Mouse (Mus musculus): ENCODE results near the gene Htr7.

Gene Htr7

GRCm38 (mm10) chr19:35957656-35958055 lies 99.7 kb downstream of the Htr7 start:
- no peak for DNase-seq (ENCODE audit: low spot score in 2 of 2)

DNA sequence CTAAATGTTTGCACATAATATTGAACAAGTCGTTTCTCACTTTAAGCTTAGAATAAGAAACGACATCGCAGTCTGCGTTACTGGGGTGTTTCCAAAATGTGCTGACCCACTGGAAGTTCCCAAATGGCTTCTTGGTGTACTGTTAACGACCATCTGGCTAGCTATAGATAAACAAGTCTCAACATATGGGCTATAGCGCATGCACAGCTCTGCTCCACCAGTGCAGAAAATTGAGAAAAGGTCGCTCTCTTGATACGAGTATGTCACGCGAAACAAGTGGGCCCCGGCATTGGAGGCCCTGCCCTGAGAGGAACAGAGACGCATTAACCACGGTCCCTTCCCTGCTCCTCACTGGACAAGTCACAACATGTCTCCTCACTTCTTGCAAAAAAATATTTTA lies 101.6 kb downstream of the Htr7 start:
- no peak for DNase-seq (ENCODE audit: low spot score in 2 of 2)

DNA sequence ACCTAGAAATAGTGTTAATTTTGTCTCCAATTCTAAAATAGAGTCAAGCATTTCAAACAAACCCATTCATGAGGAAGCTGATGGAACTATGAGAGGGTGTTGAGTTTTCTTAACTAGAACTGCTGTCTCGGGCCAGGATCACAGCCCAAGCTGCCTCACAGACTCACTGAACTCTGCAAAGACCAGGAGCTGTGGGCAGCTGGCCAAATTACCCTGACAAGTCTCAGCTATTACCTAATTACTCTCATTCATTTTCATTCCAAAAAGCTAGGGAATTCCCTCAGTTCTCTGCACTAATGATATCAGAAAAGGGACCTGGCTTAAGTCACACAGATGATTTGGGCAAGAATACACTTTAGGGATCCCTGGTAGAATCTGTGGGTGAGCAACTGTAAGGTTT lies 107.4 kb downstream of the Htr7 start:
- no peak for DNase-seq (ENCODE audit: low spot score in 2 of 2)

DNA sequence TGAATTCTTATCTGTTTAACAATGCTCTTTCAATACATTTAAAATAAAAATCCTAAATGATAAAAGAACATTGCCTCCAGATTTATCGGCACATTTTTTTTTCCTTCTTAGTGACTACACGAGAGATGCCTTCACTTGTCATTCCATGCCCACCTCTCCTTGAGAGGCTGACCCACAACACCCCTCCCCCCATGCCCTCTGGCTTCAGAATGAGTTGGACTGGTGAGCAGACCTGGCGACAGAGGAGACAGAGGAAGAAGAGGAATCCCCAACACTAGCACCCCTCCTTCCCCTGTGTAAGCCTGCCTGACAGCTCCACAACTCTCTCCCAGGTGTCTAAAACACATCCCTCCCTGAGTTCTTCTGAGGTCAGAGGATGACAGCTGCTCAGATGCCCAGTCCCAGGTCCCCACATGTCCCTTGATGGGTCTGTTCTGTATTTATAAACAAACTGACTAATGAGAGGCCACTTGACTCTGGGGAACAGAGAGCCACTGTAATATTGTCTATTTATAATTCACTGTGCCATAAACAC lies 132.3 kb downstream of the Htr7 start:
- DNase-seq (ENCODE audit: low spot score in 2 of 2): peak; percentile 7

GRCm38 (mm10) chr19:35924418-35924817 lies 132.9 kb downstream of the Htr7 start:
- DNase-seq (ENCODE audit: low spot score in 2 of 2): peak; percentile 66 to 71

Measured in frontal cortex, postnatal 10 days (tissue).